Mouse (Mus musculus) kidney, postnatal 0 days (tissue): Measurements from ENCODE around the gene Tiam1. TPM values are rescaled to one million over a fixed set of nuclear protein-coding genes. Genes with fewer than 3 reads are reported as not detected.

Source experiments
- ATAC-seq: fragments of 200-750 bp; cut with Nextera tagmentation; replicated peaks from 2 replicates; pipeline ENCODE4 v1.8.0; 2017; ENCODE audit warnings: low read depth, moderate number of reproducible peaks, moderate TSS enrichment, moderate library complexity; ENCODE audit not compliant: low FRiP score
- DNase-seq: peaks from one replicate; pipeline ENCODE4 v3.0.0-alpha.2; 2016; ENCODE audit warnings: low spot score
- H3K27ac ChIP-seq: fragments of 300-500 bp; sonication (generic); 2 replicates; pipeline ENCODE4 v1.5.1; 2014; ENCODE audit warnings: mild to moderate bottlenecking
- H3K27me3 ChIP-seq: fragments of 300-500 bp; sonication (generic); 2 replicates; pipeline ENCODE4 v1.6.1; 2014; ENCODE audit warnings: low read length, mixed read lengths; ENCODE audit not compliant: insufficient read depth
- H3K36me3 ChIP-seq: fragments of 300-500 bp; sonication (generic); 2 replicates; pipeline ENCODE4 v1.6.1; 2014; ENCODE audit warnings: low read length, mixed read lengths; ENCODE audit not compliant: insufficient read depth
- H3K4me1 ChIP-seq: fragments of 300-500 bp; sonication (generic); replicated peaks from 2 replicates; pipeline ENCODE4 v1.6.1; 2014; ENCODE audit warnings: antibody characterized with exemption, low read length, mixed read lengths; ENCODE audit not compliant: insufficient read depth
- H3K4me2 ChIP-seq: fragments of 300-500 bp; sonication (generic); 2 replicates; pipeline ENCODE4 v1.6.1; 2014; ENCODE audit warnings: mild to moderate bottlenecking, low read length, moderate library complexity, mixed read lengths
- H3K4me3 ChIP-seq: fragments of 300-500 bp; sonication (generic); replicated peaks from 2 replicates; pipeline ENCODE4 v1.5.1; 2014; ENCODE audit warnings: low read depth, low read length
- H3K9ac ChIP-seq: fragments of 300-500 bp; sonication (generic); 2 replicates; pipeline ENCODE4 v1.6.1; 2014; ENCODE audit warnings: low read depth, low read length
- H3K9me3 ChIP-seq: fragments of 300-500 bp; sonication (generic); replicated peaks from 2 replicates; pipeline ENCODE4 v1.6.1; 2016; ENCODE audit warnings: low read length, inconsistent platforms, mixed read lengths
- CTCF ChIP-seq: IDR thresholded peaks from 2 replicates; pipeline ENCODE4 v1.5.1; 2016; ENCODE audit warnings: antibody characterized with exemption, low read depth, mild to moderate bottlenecking, moderate library complexity
- WGBS: fragments of 180-500 bp; shearing (Covaris S2); extraction: QIAGEN DNeasy Blood & Tissue Kit; methylation state at CpG from one replicate; pipeline ENCODE4 v1.1.7; 2014; 5-methylcytosine and 5-hydroxymethylcytosine counted together
- polyA plus RNA-seq: library from polyadenylated mRNA; unstranded; fragments of >200 nt; fragmentation: Nextera tagmentation; extraction: Ambion mirVana; gene quantifications from 2 replicates; pipeline ENCODE4 v1.2.1, GENCODE M21; 2015

The Tiam1 gene
- polyA plus RNA-seq, 1 experiment from 2014 or later, result 11.5 TPM

DNA sequence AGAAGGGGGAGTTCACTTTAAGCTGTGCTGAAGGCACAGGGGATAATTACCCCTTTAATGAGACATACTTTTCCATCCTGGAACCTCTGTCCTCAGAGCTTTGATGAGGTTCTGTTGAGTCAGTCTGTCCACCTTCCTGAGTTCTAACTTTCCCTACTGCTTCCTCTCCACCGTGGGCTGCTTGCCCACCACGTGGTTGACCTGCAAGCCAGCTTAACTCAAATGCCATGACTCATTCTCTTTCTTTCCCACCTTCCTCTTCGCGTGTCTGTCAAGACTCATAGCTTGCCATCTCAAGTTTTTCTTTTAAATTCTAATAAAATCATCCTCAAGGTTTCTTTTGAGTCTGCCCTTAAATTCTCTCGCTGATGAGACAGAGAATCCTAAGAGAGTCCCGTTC lies 37.4 kb upstream of the Tiam1 start:
- H3K9ac ChIP-seq, result no peak overlapping the region
- H3K36me3 ChIP-seq, result no peaks in the 10 kb centered on the region
- no peak for TF ChIP-seq CTCF
- no peaks in the 10 kb centered on the region for H3K4me1 ChIP-seq
- H3K27ac ChIP-seq, result no peak overlapping the region
- WGBS, result 83% methylated on average over 6 of the region's 6 CpGs
- DNase-seq (no peak), ATAC-seq (no peak)
- H3K9me3 ChIP-seq, result no peaks in the 10 kb centered on the region
- H3K4me3 ChIP-seq, result no peak overlapping the region
- no peaks in the 10 kb centered on the region for H3K27me3 ChIP-seq
- no peak overlapping the region for H3K4me2 ChIP-seq

DNA sequence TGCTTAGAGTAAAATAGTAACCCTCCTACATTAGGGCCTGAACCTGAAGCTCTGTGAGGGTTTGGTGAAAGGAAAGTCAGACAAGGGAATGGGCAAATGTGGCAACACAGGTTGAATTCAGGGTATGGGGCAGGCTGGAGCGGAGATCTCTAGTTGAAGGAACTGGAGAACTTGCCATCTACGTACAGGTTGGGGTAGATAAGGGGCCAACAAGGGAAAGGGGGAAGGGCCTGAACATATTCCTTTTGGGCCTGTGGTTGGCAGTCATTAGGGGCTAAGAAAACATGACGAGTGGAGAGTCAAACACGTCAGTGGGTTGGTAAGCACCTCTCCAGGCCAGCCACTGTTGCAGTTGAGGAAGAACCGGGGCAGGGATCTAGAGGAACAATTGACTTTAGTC lies 36.3 kb upstream of the Tiam1 start:
- no peaks in the 10 kb centered on the region for H3K9me3 ChIP-seq
- no peak overlapping the region for H3K9ac ChIP-seq
- no peak for TF ChIP-seq CTCF
- H3K36me3 ChIP-seq, result no peaks in the 10 kb centered on the region
- ATAC-seq (no peak), DNase-seq (no peak)
- H3K27ac ChIP-seq, result no peak overlapping the region
- no peak overlapping the region for H3K4me3 ChIP-seq
- no peaks in the 10 kb centered on the region for H3K27me3 ChIP-seq
- 82% methylated on average over 5 of the region's 5 CpGs for WGBS
- H3K4me2 ChIP-seq, result no peak overlapping the region
- no peaks in the 10 kb centered on the region for H3K4me1 ChIP-seq

DNA sequence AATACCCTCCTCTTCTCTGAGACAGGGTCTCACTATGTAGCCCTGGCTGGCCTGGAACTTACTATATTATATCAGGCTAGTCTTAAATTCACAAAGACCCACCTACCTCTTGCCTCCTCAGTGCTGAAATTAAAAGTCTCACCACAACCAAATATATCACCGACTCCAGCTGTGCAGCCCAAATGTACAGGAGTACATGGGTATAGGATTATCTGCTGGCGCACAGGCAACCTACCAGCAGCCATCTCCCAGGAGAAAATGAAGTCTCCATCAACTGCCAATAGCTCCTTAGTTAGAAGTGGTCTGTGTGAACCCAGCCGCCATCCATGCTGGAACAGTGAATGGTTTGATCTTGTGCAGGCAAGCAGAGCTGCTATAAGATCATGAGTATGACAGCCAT lies 34.8 kb upstream of the Tiam1 start:
- no peak for ATAC-seq
- no peaks in the 10 kb centered on the region for H3K9me3 ChIP-seq
- no peaks in the 10 kb centered on the region for H3K4me1 ChIP-seq
- DNase-seq, result no peak
- no peaks in the 10 kb centered on the region for H3K36me3 ChIP-seq
- H3K9ac ChIP-seq, result no peak overlapping the region
- WGBS, result 90% methylated on average over 3 of the region's 3 CpGs
- H3K4me3 ChIP-seq, result no peak overlapping the region
- H3K27me3 ChIP-seq, result no peaks in the 10 kb centered on the region
- no peak overlapping the region for H3K27ac ChIP-seq
- TF ChIP-seq CTCF, result no peak
- H3K4me2 ChIP-seq, result no peak overlapping the region

DNA sequence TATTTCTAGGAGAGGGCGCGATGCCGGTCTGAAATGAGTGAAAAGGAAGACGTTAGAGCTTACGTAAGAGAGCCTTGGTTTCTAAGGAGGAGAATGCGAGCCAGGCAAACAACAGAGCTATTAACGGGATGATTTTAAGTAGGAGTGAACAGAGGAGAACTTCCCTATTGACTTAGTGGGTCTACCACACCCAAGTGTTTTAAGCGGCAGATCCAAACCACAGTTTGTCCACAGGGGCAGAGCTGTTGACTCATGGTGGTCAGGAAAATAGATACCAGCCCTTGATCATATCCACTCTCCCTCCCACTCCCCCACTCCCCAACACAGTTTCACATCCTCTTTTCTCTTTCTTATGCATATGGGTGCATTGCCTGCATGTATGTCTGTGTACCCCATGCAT lies 33.9 kb upstream of the Tiam1 start:
- DNase-seq (no peak), ATAC-seq (no peak)
- Histone ChIP-seq H3K9ac (no peak overlapping the region), H3K27ac (no peak overlapping the region), H3K4me2 (no peak overlapping the region), H3K4me3 (no peak overlapping the region), H3K9me3 (no peaks in the 10 kb centered on the region), H3K27me3 (no peaks in the 10 kb centered on the region), H3K36me3 (no peaks in the 10 kb centered on the region), H3K4me1 (no peaks in the 10 kb centered on the region)
- TF ChIP-seq CTCF, result no peak
- 78% methylated on average over 8 of the region's 8 CpGs for WGBS

DNA sequence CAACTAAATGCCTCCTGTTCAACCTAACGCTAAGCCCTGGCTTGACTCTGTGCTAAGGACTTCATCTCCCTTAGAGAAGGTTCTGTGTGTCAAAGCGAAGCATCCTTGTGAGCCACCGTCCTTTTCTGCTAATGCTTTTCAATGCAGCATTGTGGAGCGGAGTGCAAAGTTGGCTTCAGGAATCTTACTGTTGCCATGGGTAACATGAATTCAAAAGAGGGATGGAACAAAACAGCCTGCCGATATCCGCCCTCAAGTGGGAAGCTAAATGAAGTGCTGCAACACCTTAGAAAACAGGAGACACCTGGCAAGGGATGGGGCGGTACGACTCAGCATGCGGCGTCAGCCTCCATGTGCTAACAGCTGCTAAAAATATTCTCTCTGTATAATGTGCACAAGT lies 32.9 kb upstream of the Tiam1 start:
- H3K27me3 ChIP-seq, result no peaks in the 10 kb centered on the region
- H3K9ac ChIP-seq, result no peak overlapping the region
- H3K4me1 ChIP-seq, result no peaks in the 10 kb centered on the region
- DNase-seq (no peak), ATAC-seq (no peak)
- WGBS, result 73% methylated on average over 10 of the region's 10 CpGs
- TF ChIP-seq CTCF, result no peak
- H3K9me3 ChIP-seq, result no peaks in the 10 kb centered on the region
- H3K36me3 ChIP-seq, result no peaks in the 10 kb centered on the region
- H3K27ac ChIP-seq, result no peak overlapping the region
- no peak overlapping the region for H3K4me3 ChIP-seq
- no peak overlapping the region for H3K4me2 ChIP-seq

DNA sequence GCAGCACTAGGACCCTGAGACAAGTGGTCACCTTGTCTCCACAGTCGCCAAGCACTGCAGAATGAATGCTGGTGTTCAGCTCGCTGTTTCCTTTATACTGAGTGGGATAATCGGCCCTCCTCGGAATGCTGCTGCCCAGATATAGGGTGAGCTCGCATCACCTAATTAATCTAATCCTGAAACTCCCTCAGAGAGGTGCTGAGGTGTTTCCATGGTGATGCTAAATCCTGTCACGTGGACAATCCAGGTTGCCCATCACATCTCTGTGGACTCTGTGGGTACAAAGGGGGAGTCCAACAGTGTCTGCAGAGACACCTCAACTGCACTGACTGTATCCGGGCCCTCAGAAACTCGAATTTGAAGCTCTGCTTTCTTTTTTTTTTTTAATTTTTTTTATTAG lies 27.8 kb upstream of the Tiam1 start:
- H3K9ac ChIP-seq, result no peak overlapping the region
- ATAC-seq (no peak), DNase-seq (no peak)
- WGBS, result 70% methylated on average over 8 of the region's 8 CpGs
- no peaks in the 10 kb centered on the region for H3K4me1 ChIP-seq
- no peaks in the 10 kb centered on the region for H3K36me3 ChIP-seq
- H3K4me2 ChIP-seq, result no peak overlapping the region
- no peaks in the 10 kb centered on the region for H3K27me3 ChIP-seq
- no peak for TF ChIP-seq CTCF
- H3K9me3 ChIP-seq, result no peaks in the 10 kb centered on the region
- H3K27ac ChIP-seq, result no peak overlapping the region
- H3K4me3 ChIP-seq, result no peak overlapping the region

DNA sequence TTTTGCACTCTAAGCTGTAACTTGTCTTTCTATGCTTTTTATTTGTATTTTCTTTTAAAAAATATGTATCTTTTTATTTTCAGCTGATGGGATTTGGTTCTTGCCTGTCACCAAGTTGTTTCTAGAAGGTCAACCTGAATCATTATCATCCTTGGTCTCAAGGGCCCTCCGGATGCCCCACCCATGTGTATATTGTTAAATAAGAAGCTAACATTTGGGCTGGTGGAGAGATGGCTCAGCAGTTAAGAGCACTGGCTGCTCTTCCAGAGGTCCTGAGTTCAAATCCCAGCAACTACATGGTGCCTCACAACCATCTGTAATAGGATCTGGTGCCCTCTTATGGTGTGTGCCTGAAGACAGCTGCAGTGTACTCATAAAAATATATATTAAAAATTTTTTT lies 27.1 kb upstream of the Tiam1 start:
- 98% methylated on average over 1 of the region's 1 CpGs for WGBS
- no peaks in the 10 kb centered on the region for H3K36me3 ChIP-seq
- H3K4me1 ChIP-seq, result no peaks in the 10 kb centered on the region
- ATAC-seq (no peak), DNase-seq (no peak)
- no peaks in the 10 kb centered on the region for H3K9me3 ChIP-seq
- H3K9ac ChIP-seq, result no peak overlapping the region
- H3K4me2 ChIP-seq, result no peak overlapping the region
- H3K27ac ChIP-seq, result no peak overlapping the region
- H3K4me3 ChIP-seq, result no peak overlapping the region
- H3K27me3 ChIP-seq, result no peaks in the 10 kb centered on the region
- TF ChIP-seq CTCF, result no peak
